Mouse (Mus musculus) hindbrain, postnatal 0 days (tissue): Measurements from ENCODE around the gene Rinl. TPM values are rescaled to one million over a fixed set of nuclear protein-coding genes. Genes with fewer than 3 reads are reported as not detected.

Experiments
- ATAC-seq: fragments of 200-750 bp; cut with Nextera tagmentation; 2 replicates; pipeline ENCODE4 v1.8.0; 2017; ENCODE audit warnings: mild to moderate bottlenecking, moderate TSS enrichment, moderate library complexity
- DNase-seq: peaks from one replicate; pipeline ENCODE4 v3.0.0-alpha.2; 2015; ENCODE audit warnings: low spot score
- H3K27ac ChIP-seq: fragments of 300-500 bp; sonication (generic); 2 replicates; pipeline ENCODE4 v1.5.1; 2014; ENCODE audit warnings: mild to moderate bottlenecking
- H3K27me3 ChIP-seq: fragments of 300-500 bp; sonication (generic); 2 replicates; pipeline ENCODE4 v1.6.1; 2014; ENCODE audit warnings: low read length, mixed read lengths; ENCODE audit not compliant: insufficient read depth
- H3K36me3 ChIP-seq: fragments of 300-500 bp; sonication (generic); 2 replicates; pipeline ENCODE4 v1.6.1; 2014; ENCODE audit warnings: low read length, mixed read lengths; ENCODE audit not compliant: insufficient read depth
- H3K4me1 ChIP-seq: fragments of 300-500 bp; sonication (generic); 2 replicates; pipeline ENCODE4 v1.6.1; 2014; ENCODE audit warnings: antibody characterized with exemption, low read length, mixed read lengths; ENCODE audit not compliant: insufficient read depth
- H3K4me2 ChIP-seq: fragments of 300-500 bp; sonication (generic); 2 replicates; pipeline ENCODE4 v1.6.1; 2014; ENCODE audit warnings: low read depth, mild to moderate bottlenecking, low read length, moderate library complexity, mixed read lengths
- H3K4me3 ChIP-seq: fragments of 300-500 bp; sonication (generic); 2 replicates; pipeline ENCODE4 v1.5.1; 2014; ENCODE audit warnings: low read length
- H3K9ac ChIP-seq: fragments of 300-500 bp; sonication (generic); replicated peaks from 2 replicates; pipeline ENCODE4 v1.6.1; 2014; ENCODE audit warnings: mild to moderate bottlenecking, low read length, moderate library complexity, mixed read lengths
- H3K9me3 ChIP-seq: fragments of 300-500 bp; sonication (generic); 2 replicates; pipeline ENCODE4 v1.6.1; 2016; ENCODE audit warnings: low read length, mixed read lengths
- CTCF ChIP-seq: IDR thresholded peaks from 2 replicates; pipeline ENCODE4 v1.5.1; 2016; ENCODE audit warnings: antibody characterized with exemption, control low read depth, low read depth
- WGBS: fragments of 180-500 bp; shearing (Covaris S2); extraction: QIAGEN DNeasy Blood & Tissue Kit; methylation state at CpG from one replicate; pipeline ENCODE4 v1.1.7; 2014; 5-methylcytosine and 5-hydroxymethylcytosine counted together
- polyA plus RNA-seq: library from polyadenylated mRNA; unstranded; fragments of >200 nt; fragmentation: Nextera tagmentation; extraction: Ambion mirVana; gene quantifications from 2 replicates; pipeline ENCODE4 v1.2.1, GENCODE M21; 2015
- total RNA-seq: library from RNA; depleted of rRNA; stranded (reverse); fragments of >200 nt; gene quantifications from 2 replicates; pipeline ENCODE4 v1.2.3, GENCODE M21; 2014

Rinl gene
- total and polyA plus RNA-seq, 2 experiments from 2014 or later = 1.2 to 1.4 TPM

GRCm38 (mm10) chr7:28806869-28807268 lies 18.1 kb downstream of the Rinl start:
- peak; percentile 45 for TF ChIP-seq CTCF
- Histone ChIP-seq H3K4me1 (peaks cover 7% of the 10 kb centered on the region), H3K27me3 (no peaks in the 10 kb centered on the region)

GRCm38 (mm10) chr7:28807641-28808220 lies 19.0 kb downstream of the Rinl start:
- Histone ChIP-seq H3K4me1 (peaks cover 15% of the 10 kb centered on the region), H3K4me2 (peak overlapping the region; percentile 94), H3K4me3 (peak overlapping the region; percentile 84), H3K9ac (peak overlapping the region; percentile 73; the same call in 1 of the 2 replicates), H3K36me3 (no peaks in the 10 kb centered on the region), H3K27me3 (no peaks in the 10 kb centered on the region), H3K9me3 (no peaks in the 10 kb centered on the region), H3K27ac (peak overlapping the region; percentile 100)
- ATAC-seq = no peak
- WGBS = 28% methylated on average over 6 of the region's 8 CpGs
- DNase-seq = no peak
- no peak for TF ChIP-seq CTCF

More at GRCm38 (mm10) chr7:28806869-28807268, 18.1 kb downstream of the Rinl start:
- no peak overlapping the region for H3K4me3 ChIP-seq
- WGBS = 65% methylated on average over 4 of the region's 4 CpGs
- no peak for DNase-seq
- no peak for ATAC-seq
- no peak overlapping the region for H3K27ac ChIP-seq
- H3K4me2 ChIP-seq = no peak overlapping the region
- H3K9me3 ChIP-seq = no peaks in the 10 kb centered on the region
- H3K9ac ChIP-seq = no peak overlapping the region
- H3K36me3 ChIP-seq = no peaks in the 10 kb centered on the region

GRCm38 (mm10) chr7:28808221-28808941 lies 19.6 kb downstream of the Rinl start, which contains the start of gene Hnrnpl:
Gene Hnrnpl, plus strand, starts transcription at chr7:28808541.
- TF ChIP-seq CTCF = no peak
- Histone ChIP-seq H3K27ac (peak within 1 kb of the TSS; percentile 100), H3K9ac (peak within 1 kb of the TSS; percentile 73), H3K27me3 (no peaks in the 10 kb centered on the region), H3K36me3 (peaks cover 3% of the 10 kb centered on the region), H3K4me3 (peak within 1 kb of the TSS; percentile 84), H3K9me3 (no peaks in the 10 kb centered on the region), H3K4me1 (peaks cover 16% of the 10 kb centered on the region), H3K4me2 (peak within 1 kb of the TSS; percentile 94)
- ATAC-seq (peak; percentile 13; the same call in 1 of the 2 replicates), DNase-seq (peak; percentile 71)
- WGBS = 4% methylated on average over 35 of the region's 35 CpGs

GRCm38 (mm10) chr7:28808957-28809393 lies 20.2 kb downstream of the Rinl start:
- DNase-seq (peak; percentile 97), ATAC-seq (peak; percentile 62)
- H3K4me2 ChIP-seq = peak overlapping the region; percentile 94
- peaks cover 16% of the 10 kb centered on the region for H3K4me1 ChIP-seq
- peaks cover 9% of the 10 kb centered on the region for H3K36me3 ChIP-seq
- peak overlapping the region; percentile 73 for H3K9ac ChIP-seq
- no peak for TF ChIP-seq CTCF
- H3K9me3 ChIP-seq = no peaks in the 10 kb centered on the region
- WGBS = under 1% methylated on average over 30 of the region's 32 CpGs
- peak overlapping the region; percentile 84 for H3K4me3 ChIP-seq
- peak overlapping the region; percentile 100 for H3K27ac ChIP-seq
- H3K27me3 ChIP-seq = no peaks in the 10 kb centered on the region

GRCm38 (mm10) chr7:28809401-28810089 lies 20.8 kb downstream of the Rinl start:
- TF ChIP-seq CTCF = peak; percentile 1; the same call in 1 of the 2 replicates
- DNase-seq = peak; percentile 68

GRCm38 (mm10) chr7:28810107-28811066 lies 21.6 kb downstream of the Rinl start:
- Histone ChIP-seq H3K4me2 (peak overlapping the region; percentile 94), H3K27ac (peak overlapping the region; percentile 100)

More at GRCm38 (mm10) chr7:28809401-28810089, 20.8 kb downstream of the Rinl start:
- Histone ChIP-seq H3K27me3 (no peaks in the 10 kb centered on the region), H3K4me3 (peak overlapping the region; percentile 84), H3K36me3 (peaks cover 15% of the 10 kb centered on the region), H3K9me3 (no peaks in the 10 kb centered on the region), H3K27ac (peak overlapping the region; percentile 100), H3K4me2 (peak overlapping the region; percentile 94), H3K9ac (peak overlapping the region; percentile 73), H3K4me1 (peaks cover 16% of the 10 kb centered on the region)
- peak; percentile 12 for ATAC-seq
- WGBS = under 1% methylated on average over 35 of the region's 35 CpGs

More at GRCm38 (mm10) chr7:28810107-28811066, 21.6 kb downstream of the Rinl start:
- DNase-seq = peak; percentile 99
- Histone ChIP-seq H3K4me1 (peaks cover 16% of the 10 kb centered on the region), H3K9ac (peak overlapping the region; percentile 92), H3K27me3 (no peaks in the 10 kb centered on the region), H3K4me3 (peak overlapping the region; percentile 84), H3K36me3 (peaks cover 22% of the 10 kb centered on the region), H3K9me3 (no peaks in the 10 kb centered on the region)
- under 1% methylated on average over 69 of the region's 70 CpGs for WGBS
- TF ChIP-seq CTCF = peak; percentile 68
- ATAC-seq = peak; percentile 93
